Mouse (Mus musculus): ENCODE measurements around the gene Tex38.

DNA sequence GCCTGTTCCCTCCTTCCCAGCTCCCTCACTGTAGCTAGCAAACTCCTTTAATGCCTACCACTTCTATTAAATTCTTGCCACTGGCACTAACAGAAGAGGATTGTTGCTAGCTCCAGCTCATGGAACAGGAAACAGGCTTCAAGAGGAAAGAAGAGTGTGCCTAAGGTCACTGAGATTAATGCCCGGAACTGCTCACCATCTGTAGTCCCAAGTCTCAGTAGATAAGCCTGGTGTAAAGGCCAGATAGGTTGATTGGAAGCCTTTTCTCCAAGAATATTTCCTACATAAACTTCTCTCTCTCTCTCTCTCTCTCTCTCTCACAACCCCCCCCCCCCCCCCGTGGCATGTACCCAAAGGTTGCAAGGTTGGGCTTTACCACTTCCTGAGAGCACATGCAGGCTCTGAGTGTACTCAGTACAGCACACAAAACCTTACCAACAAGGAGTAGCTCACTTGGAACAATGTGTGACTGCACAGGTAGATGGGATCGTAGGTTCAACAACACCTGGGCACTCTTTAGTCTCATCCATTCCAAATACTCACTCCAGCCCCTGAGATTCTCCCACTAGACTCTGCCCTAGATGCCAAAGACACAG, 48.5 kb downstream of the Tex38 start:
- TF ChIP-seq POLR2A (IDR thresholded peaks at IDR 0.05; ENCODE audit: low read depth, low read length): no peak
- no peak for TF ChIP-seq CTCF (IDR thresholded peaks at IDR 0.05; ENCODE audit: extremely low read depth, insufficient read length, insufficient replicate concordance, low read depth, low read length)
